Mouse (Mus musculus) brown adipose tissue, adult 24 weeks (tissue): ENCODE data around the gene BC052040. TPM values are rescaled to one million over a fixed set of nuclear protein-coding genes. Genes with fewer than 3 reads are reported as not detected.

Source experiments
- H3K27ac ChIP-seq: fragments of 200-500 bp; replicated peaks from 2 replicates; pipeline ENCODE4 v1.5.1; 2012; ENCODE audit warnings: low read depth, mild to moderate bottlenecking, low read length
- H3K4me1 ChIP-seq: fragments of 200-500 bp; 2 replicates; pipeline ENCODE4 v1.6.1; 2012; ENCODE audit warnings: low read length, mixed read lengths; ENCODE audit not compliant: control insufficient read depth, insufficient read depth, insufficient read length
- H3K4me3 ChIP-seq: fragments of 200-500 bp; 2 replicates; pipeline ENCODE4 v1.5.1; 2012; ENCODE audit warnings: low read depth, mild to moderate bottlenecking, low read length, moderate library complexity; ENCODE audit not compliant: insufficient read depth
- polyA plus RNA-seq: library from polyadenylated mRNA; stranded (reverse); fragments of >200 nt; gene quantifications from 2 replicates; pipeline ENCODE4 v1.2.4, GENCODE M21; 2012; ENCODE audit not compliant: missing spikeins, insufficient read depth, insufficient read length

The BC052040 gene
- polyA plus RNA-seq, 1 experiment, result 1.7 TPM

- H3K4me1 ChIP-seq, result no peaks in the 10 kb centered on the region
- H3K4me3 ChIP-seq, result no peak overlapping the region
- no peak overlapping the region for H3K27ac ChIP-seq
Measured at GRCm38 (mm10) chr2:115747639-115748038, 166.1 kb downstream of the BC052040 start.

GRCm38 (mm10) chr2:115751177-115751576, 169.7 kb downstream of the BC052040 start:
- H3K4me3 ChIP-seq, result no peak overlapping the region
- no peak overlapping the region for H3K27ac ChIP-seq
- H3K4me1 ChIP-seq, result no peaks in the 10 kb centered on the region

- Histone ChIP-seq H3K4me1 (no peaks in the 10 kb centered on the region), H3K4me3 (no peak overlapping the region), H3K27ac (no peak overlapping the region)
Measured at GRCm38 (mm10) chr2:115757685-115758084, 176.2 kb downstream of the BC052040 start.

GRCm38 (mm10) chr2:115758542-115758941, 177.0 kb downstream of the BC052040 start:
- Histone ChIP-seq H3K4me1 (no peaks in the 10 kb centered on the region), H3K27ac (no peak overlapping the region), H3K4me3 (no peak overlapping the region)

GRCm38 (mm10) chr2:115764595-115765305, 183.2 kb downstream of the BC052040 start:
- no peaks in the 10 kb centered on the region for H3K4me1 ChIP-seq

GRCm38 (mm10) chr2:115769597-115770305, 188.2 kb downstream of the BC052040 start:
- H3K4me3 ChIP-seq, result no peak overlapping the region
- H3K4me1 ChIP-seq, result no peaks in the 10 kb centered on the region
- H3K27ac ChIP-seq, result no peak overlapping the region

More at GRCm38 (mm10) chr2:115764595-115765305, 183.2 kb downstream of the BC052040 start:
- Histone ChIP-seq H3K27ac (no peak overlapping the region), H3K4me3 (no peak overlapping the region)

GRCm38 (mm10) chr2:115772709-115773108, 191.2 kb downstream of the BC052040 start:
- no peak overlapping the region for H3K4me3 ChIP-seq
- no peak overlapping the region for H3K27ac ChIP-seq
- H3K4me1 ChIP-seq, result peaks cover 5% of the 10 kb centered on the region; the same call in 1 of the 2 replicates

- Histone ChIP-seq H3K4me3 (no peak overlapping the region), H3K4me1 (peaks cover 6% of the 10 kb centered on the region; the same call in 1 of the 2 replicates), H3K27ac (no peak overlapping the region)
Measured at GRCm38 (mm10) chr2:115774153-115774908, 192.8 kb downstream of the BC052040 start.

- Histone ChIP-seq H3K4me1 (peaks cover 14% of the 10 kb centered on the region; the same call in 1 of the 2 replicates), H3K4me3 (no peak overlapping the region), H3K27ac (no peak overlapping the region)
Measured at GRCm38 (mm10) chr2:115775488-115776217, 194.1 kb downstream of the BC052040 start.

GRCm38 (mm10) chr2:115776924-115777860, 195.7 kb downstream of the BC052040 start:
- Histone ChIP-seq H3K4me1 (peaks cover 14% of the 10 kb centered on the region; the same call in 1 of the 2 replicates), H3K27ac (no peak overlapping the region), H3K4me3 (no peak overlapping the region)

- peak overlapping the region; percentile 57 for H3K27ac ChIP-seq
- peaks cover 14% of the 10 kb centered on the region; the same call in 1 of the 2 replicates for H3K4me1 ChIP-seq
- no peak overlapping the region for H3K4me3 ChIP-seq
Measured at GRCm38 (mm10) chr2:115780546-115781011, 199.1 kb downstream of the BC052040 start.

GRCm38 (mm10) chr2:115785687-115786086, 204.2 kb downstream of the BC052040 start:
- no peak overlapping the region for H3K27ac ChIP-seq
- peaks cover 2% of the 10 kb centered on the region for H3K4me1 ChIP-seq
- no peak overlapping the region for H3K4me3 ChIP-seq

- H3K4me3 ChIP-seq, result no peak overlapping the region
- H3K27ac ChIP-seq, result no peak overlapping the region
- H3K4me1 ChIP-seq, result no peaks in the 10 kb centered on the region
Measured at GRCm38 (mm10) chr2:115798839-115799238, 217.3 kb downstream of the BC052040 start.

GRCm38 (mm10) chr2:115808376-115808775, 226.9 kb downstream of the BC052040 start:
- H3K4me1 ChIP-seq, result no peaks in the 10 kb centered on the region
- H3K27ac ChIP-seq, result no peak overlapping the region
- no peak overlapping the region for H3K4me3 ChIP-seq
